Mouse (Mus musculus) stomach, embryonic 14.5 days (tissue): ENCODE results near the gene Pglyrp1. TPM values are rescaled to one million over a fixed set of nuclear protein-coding genes. Genes with fewer than 3 reads are reported as not detected.

Source experiments
- ATAC-seq: fragments of 200-750 bp; cut with Nextera tagmentation; 2 replicates; pipeline ENCODE4 v1.8.0; 2017; ENCODE audit warnings: low read depth, moderate TSS enrichment; ENCODE audit not compliant: insufficient number of reproducible peaks, insufficient read depth, low FRiP score
- H3K27ac ChIP-seq: fragments of 300-500 bp; sonication (generic); 2 replicates; pipeline ENCODE4 v1.5.1; 2014; ENCODE audit warnings: mild to moderate bottlenecking, low read length, moderate library complexity, mixed read lengths
- H3K27me3 ChIP-seq: fragments of 300-500 bp; sonication (generic); 2 replicates; pipeline ENCODE4 v1.6.1; 2014; ENCODE audit warnings: low read length, control low read depth, mixed read lengths; ENCODE audit not compliant: control insufficient read depth, insufficient read depth
- H3K36me3 ChIP-seq: fragments of 300-500 bp; sonication (generic); 2 replicates; pipeline ENCODE4 v1.6.1; 2014; ENCODE audit warnings: mild to moderate bottlenecking, control low read depth, low read length, moderate library complexity, mixed read lengths; ENCODE audit not compliant: control insufficient read depth, insufficient read depth
- H3K4me1 ChIP-seq: fragments of 300-500 bp; sonication (generic); 2 replicates; pipeline ENCODE4 v1.6.1; 2014; ENCODE audit warnings: low read length, control low read depth, mixed read lengths; ENCODE audit not compliant: control insufficient read depth, insufficient read depth
- H3K4me2 ChIP-seq: fragments of 300-500 bp; sonication (generic); replicated peaks from 2 replicates; pipeline ENCODE4 v1.6.1; 2014; ENCODE audit warnings: low read depth, low read length, control low read depth
- H3K4me3 ChIP-seq: fragments of 300-500 bp; sonication (generic); 2 replicates; pipeline ENCODE4 v1.5.1; 2014; ENCODE audit warnings: low read depth, low read length, control low read depth
- H3K9ac ChIP-seq: fragments of 300-500 bp; sonication (generic); replicated peaks from 2 replicates; pipeline ENCODE4 v1.6.1; 2014; ENCODE audit warnings: low read depth, mild to moderate bottlenecking, control low read depth, low read length, moderate library complexity, mixed read lengths
- H3K9me3 ChIP-seq: fragments of 300-500 bp; sonication (generic); 2 replicates; pipeline ENCODE4 v1.6.1; 2016; ENCODE audit warnings: low read depth, low read length, control low read depth; ENCODE audit not compliant: control insufficient read depth
- WGBS: fragments of 180-500 bp; shearing (Covaris S2); extraction: QIAGEN DNeasy Blood & Tissue Kit; methylation state at CpG from one replicate; pipeline ENCODE4 v1.1.7; 2014; 5-methylcytosine and 5-hydroxymethylcytosine counted together
- polyA plus RNA-seq: library from polyadenylated mRNA; unstranded; fragments of >200 nt; fragmentation: Nextera tagmentation; extraction: Ambion mirVana; gene quantifications from 2 replicates; pipeline ENCODE4 v1.2.1, GENCODE M21; 2014

The Pglyrp1 gene
- polyA plus RNA-seq, 1 experiment from 2014 or later = 23.9 TPM

DNA sequence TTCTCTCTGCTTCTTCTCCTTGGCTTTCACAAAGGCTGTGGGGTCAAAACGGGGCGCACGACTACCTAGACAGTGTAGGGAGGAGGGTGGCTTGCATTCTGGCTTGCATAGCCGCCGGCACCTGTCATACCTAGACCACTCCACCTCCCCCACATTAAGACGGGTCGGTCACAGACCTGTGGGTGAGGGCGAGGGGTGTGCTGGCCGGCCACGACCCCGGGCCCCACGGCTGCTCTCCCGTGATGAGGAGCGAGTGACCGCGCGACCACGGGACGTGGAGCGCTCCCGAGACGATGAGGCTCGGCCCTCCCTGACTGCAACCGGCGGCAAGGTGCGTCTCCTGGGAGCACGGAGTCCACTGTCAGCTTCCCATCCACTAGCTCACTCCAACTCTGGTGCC lies 21.9 kb downstream of the Pglyrp1 start:
- peak; percentile 10; the same call in 1 of the 2 replicates for ATAC-seq
- Histone ChIP-seq H3K27ac (no peak overlapping the region), H3K4me3 (peak overlapping the region; percentile 22; the same call in 1 of the 2 replicates), H3K4me1 (peaks cover 16% of the 10 kb centered on the region; the same call in 1 of the 2 replicates), H3K9ac (no peak overlapping the region), H3K4me2 (peak overlapping the region; percentile 62), H3K9me3 (no peaks in the 10 kb centered on the region), H3K27me3 (no peaks in the 10 kb centered on the region), H3K36me3 (no peaks in the 10 kb centered on the region; the same call in 1 of the 2 replicates)
- WGBS = 32% methylated on average over 27 of the region's 27 CpGs

GRCm38 (mm10) chr7:18893651-18894430 lies 22.7 kb downstream of the Pglyrp1 start:
- Histone ChIP-seq H3K36me3 (no peaks in the 10 kb centered on the region; the same call in 1 of the 2 replicates), H3K9ac (peak overlapping the region; percentile 33; the same call in 1 of the 2 replicates), H3K4me3 (peak overlapping the region; percentile 33), H3K4me2 (peak overlapping the region; percentile 62), H3K9me3 (no peaks in the 10 kb centered on the region), H3K4me1 (peaks cover 16% of the 10 kb centered on the region; the same call in 1 of the 2 replicates), H3K27ac (peak overlapping the region; percentile 27; the same call in 1 of the 2 replicates), H3K27me3 (no peaks in the 10 kb centered on the region)
- WGBS = 1% methylated on average over 41 of the region's 41 CpGs
- ATAC-seq = peak; percentile 48; the same call in 1 of the 2 replicates

DNA sequence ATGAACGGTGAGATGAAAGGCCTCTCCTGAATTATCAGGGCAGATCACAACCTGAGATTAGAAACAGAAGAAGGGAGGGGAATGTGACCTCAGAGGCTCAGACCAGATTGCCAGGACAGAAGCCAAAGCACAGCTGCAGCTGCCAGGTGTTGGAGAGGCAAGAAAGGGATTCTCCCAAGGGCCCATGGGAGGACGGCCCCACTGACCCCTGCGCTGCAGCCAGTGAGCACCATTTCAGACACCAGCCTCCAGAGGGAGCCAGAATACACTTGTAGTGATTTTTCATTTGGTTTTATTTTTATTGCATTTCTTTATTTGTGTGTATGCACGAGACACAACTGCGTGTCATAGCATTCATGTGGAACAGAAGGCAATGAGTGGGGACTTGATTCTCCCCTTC lies 25.4 kb downstream of the Pglyrp1 start:
- no peaks in the 10 kb centered on the region for H3K27me3 ChIP-seq
- H3K4me3 ChIP-seq = no peak overlapping the region
- no peak overlapping the region for H3K9ac ChIP-seq
- peaks cover 16% of the 10 kb centered on the region; the same call in 1 of the 2 replicates for H3K4me1 ChIP-seq
- peaks cover 7% of the 10 kb centered on the region; the same call in 1 of the 2 replicates for H3K36me3 ChIP-seq
- no peak for ATAC-seq
- H3K9me3 ChIP-seq = no peaks in the 10 kb centered on the region
- no peak overlapping the region for H3K4me2 ChIP-seq
- no peak overlapping the region for H3K27ac ChIP-seq
- 49% methylated on average over 5 of the region's 5 CpGs for WGBS

- Histone ChIP-seq H3K4me3 (no peak overlapping the region), H3K4me1 (no peaks in the 10 kb centered on the region), H3K9ac (no peak overlapping the region), H3K9me3 (no peaks in the 10 kb centered on the region), H3K27me3 (no peaks in the 10 kb centered on the region), H3K36me3 (peaks cover 11% of the 10 kb centered on the region; the same call in 1 of the 2 replicates), H3K4me2 (no peak overlapping the region), H3K27ac (no peak overlapping the region)
- no peak for ATAC-seq
- WGBS = 78% methylated on average over 2 of the region's 2 CpGs
These were observed 29.4 kb downstream of the Pglyrp1 start for GRCm38 (mm10) chr7:18900513-18900912.

GRCm38 (mm10) chr7:18902486-18902885 lies 31.4 kb downstream of the Pglyrp1 start:
- Histone ChIP-seq H3K27ac (no peak overlapping the region), H3K9me3 (no peaks in the 10 kb centered on the region), H3K4me3 (no peak overlapping the region), H3K4me2 (no peak overlapping the region), H3K36me3 (peaks cover 11% of the 10 kb centered on the region; the same call in 1 of the 2 replicates), H3K27me3 (no peaks in the 10 kb centered on the region), H3K4me1 (no peaks in the 10 kb centered on the region), H3K9ac (no peak overlapping the region)
- no peak for ATAC-seq
- WGBS = 69% methylated on average over 3 of the region's 3 CpGs

GRCm38 (mm10) chr7:18904971-18905370 lies 33.8 kb downstream of the Pglyrp1 start:
- Histone ChIP-seq H3K4me3 (no peak overlapping the region), H3K36me3 (peaks cover 11% of the 10 kb centered on the region; the same call in 1 of the 2 replicates), H3K4me1 (peaks cover 12% of the 10 kb centered on the region), H3K27me3 (no peaks in the 10 kb centered on the region), H3K4me2 (no peak overlapping the region), H3K27ac (no peak overlapping the region), H3K9ac (no peak overlapping the region), H3K9me3 (no peaks in the 10 kb centered on the region)
- no peak for ATAC-seq
- 72% methylated on average over 3 of the region's 3 CpGs for WGBS

GRCm38 (mm10) chr7:18909797-18910196 lies 38.7 kb downstream of the Pglyrp1 start:
- H3K9me3 ChIP-seq = no peaks in the 10 kb centered on the region
- no peak overlapping the region for H3K27ac ChIP-seq
- H3K9ac ChIP-seq = peak overlapping the region; percentile 31; the same call in 1 of the 2 replicates
- H3K4me3 ChIP-seq = peak overlapping the region; percentile 68
- no peaks in the 10 kb centered on the region for H3K27me3 ChIP-seq
- peak; percentile 1; the same call in 1 of the 2 replicates for ATAC-seq
- 4% methylated on average over 17 of the region's 17 CpGs for WGBS
- peak overlapping the region; percentile 54 for H3K4me2 ChIP-seq
- peaks cover 12% of the 10 kb centered on the region for H3K4me1 ChIP-seq
- no peaks in the 10 kb centered on the region for H3K36me3 ChIP-seq

- peaks cover 12% of the 10 kb centered on the region for H3K4me1 ChIP-seq
- no peak within 1 kb of the TSS for H3K27ac ChIP-seq
- H3K4me2 ChIP-seq = peak within 1 kb of the TSS; percentile 74
- peak within 1 kb of the TSS; percentile 31; the same call in 1 of the 2 replicates for H3K9ac ChIP-seq
- no peaks in the 10 kb centered on the region for H3K27me3 ChIP-seq
- WGBS = under 1% methylated on average over 33 of the region's 33 CpGs
- H3K9me3 ChIP-seq = no peaks in the 10 kb centered on the region
- no peaks in the 10 kb centered on the region for H3K36me3 ChIP-seq
- peak within 1 kb of the TSS; percentile 68 for H3K4me3 ChIP-seq
- peak; percentile 100 for ATAC-seq
These were observed 39.2 kb downstream of the Pglyrp1 start, which contains the start of gene Ccdc61 for GRCm38 (mm10) chr7:18910241-18910831. Gene Ccdc61 (minus strand): TSS chr7:18910415.
